Mouse (Mus musculus): ENCODE results near the gene Otud5. TPM values are rescaled to one million over a fixed set of nuclear protein-coding genes. Genes with fewer than 3 reads are reported as not detected.

Otud5 gene
- polyA plus RNA-seq, 1 experiment from 2014 or later = 37.1 TPM

GRCm38 (mm10) chrX:7865343-7865742, 24.2 kb downstream of the Otud5 start:
- Histone ChIP-seq H3K4me1 (ENCODE audit: control insufficient read depth, insufficient read depth, low read length) (no peaks in the 10 kb centered on the region), H3K27me3 (ENCODE audit: control insufficient read depth, insufficient read depth, low read length) (no peaks in the 10 kb centered on the region), H3K27ac (replicated peaks; ENCODE audit: low read depth, low read length) (no peak overlapping the region), H3K4me3 (ENCODE audit: low read depth, low read length) (no peak overlapping the region), H3K9ac (replicated peaks; ENCODE audit: low read length) (no peak overlapping the region), H3K36me3 (replicated peaks; ENCODE audit: control insufficient read depth, insufficient read depth, low read depth, low read length) (no peaks in the 10 kb centered on the region; the same call in 1 of the 2 replicates), H3K4me2 (ENCODE audit: low read depth, low read length) (no peak overlapping the region), H3K9me3 (replicated peaks; ENCODE audit: control insufficient read depth, low read length) (no peaks in the 10 kb centered on the region)
- WGBS = 72% methylated on average over 2 of the region's 2 CpGs
- no peak for ATAC-seq (replicated peaks; ENCODE audit: insufficient number of reproducible peaks, low FRiP score, low TSS enrichment, low read depth)
- no peak for DNase-seq (ENCODE audit: low spot score)

- Histone ChIP-seq H3K27ac (replicated peaks; ENCODE audit: low read depth, low read length) (no peak overlapping the region), H3K4me3 (ENCODE audit: low read depth, low read length) (no peak overlapping the region), H3K4me2 (ENCODE audit: low read depth, low read length) (no peak overlapping the region), H3K9me3 (replicated peaks; ENCODE audit: control insufficient read depth, low read length) (no peaks in the 10 kb centered on the region), H3K27me3 (ENCODE audit: control insufficient read depth, insufficient read depth, low read length) (no peaks in the 10 kb centered on the region), H3K9ac (replicated peaks; ENCODE audit: low read length) (no peak overlapping the region), H3K4me1 (ENCODE audit: control insufficient read depth, insufficient read depth, low read length) (no peaks in the 10 kb centered on the region), H3K36me3 (replicated peaks; ENCODE audit: control insufficient read depth, insufficient read depth, low read depth, low read length) (no peaks in the 10 kb centered on the region; the same call in 1 of the 2 replicates)
- DNase-seq (ENCODE audit: low spot score) = no peak
- WGBS = 82% methylated on average over 2 of the region's 2 CpGs
- ATAC-seq (replicated peaks; ENCODE audit: insufficient number of reproducible peaks, low FRiP score, low TSS enrichment, low read depth) = no peak
These were observed 24.6 kb downstream of the Otud5 start for GRCm38 (mm10) chrX:7865786-7866185.

DNA sequence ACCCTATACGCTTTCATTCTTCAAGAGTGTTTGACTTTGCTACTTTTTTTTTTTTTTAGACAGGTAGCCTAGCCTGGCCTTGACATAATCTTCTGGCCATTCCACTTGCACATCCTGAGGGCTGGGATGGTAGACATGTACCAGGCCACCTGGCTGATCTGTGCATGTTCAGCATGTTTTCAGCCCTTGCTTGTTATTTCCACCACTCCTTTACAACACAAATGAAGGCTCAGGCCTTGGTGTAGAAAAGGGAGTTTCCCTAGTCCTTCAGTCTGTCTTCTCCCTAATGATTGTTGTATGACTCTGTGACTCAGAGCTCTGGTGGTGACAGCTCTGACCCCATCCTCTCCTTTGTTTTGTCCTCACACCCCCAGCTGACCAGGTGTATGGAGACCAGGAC, 26.0 kb downstream of the Otud5 start:
- Histone ChIP-seq H3K27ac (replicated peaks; ENCODE audit: low read depth, low read length) (no peak overlapping the region), H3K27me3 (ENCODE audit: control insufficient read depth, insufficient read depth, low read length) (no peaks in the 10 kb centered on the region), H3K36me3 (replicated peaks; ENCODE audit: control insufficient read depth, insufficient read depth, low read depth, low read length) (no peaks in the 10 kb centered on the region; the same call in 1 of the 2 replicates), H3K4me2 (ENCODE audit: low read depth, low read length) (no peak overlapping the region), H3K9ac (replicated peaks; ENCODE audit: low read length) (no peak overlapping the region), H3K4me1 (ENCODE audit: control insufficient read depth, insufficient read depth, low read length) (no peaks in the 10 kb centered on the region), H3K4me3 (ENCODE audit: low read depth, low read length) (no peak overlapping the region), H3K9me3 (replicated peaks; ENCODE audit: control insufficient read depth, low read length) (no peaks in the 10 kb centered on the region)
- DNase-seq (ENCODE audit: low spot score) (no peak), ATAC-seq (replicated peaks; ENCODE audit: insufficient number of reproducible peaks, low FRiP score, low TSS enrichment, low read depth) (no peak)
- 88% methylated on average over 1 of the region's 1 CpGs for WGBS

DNA sequence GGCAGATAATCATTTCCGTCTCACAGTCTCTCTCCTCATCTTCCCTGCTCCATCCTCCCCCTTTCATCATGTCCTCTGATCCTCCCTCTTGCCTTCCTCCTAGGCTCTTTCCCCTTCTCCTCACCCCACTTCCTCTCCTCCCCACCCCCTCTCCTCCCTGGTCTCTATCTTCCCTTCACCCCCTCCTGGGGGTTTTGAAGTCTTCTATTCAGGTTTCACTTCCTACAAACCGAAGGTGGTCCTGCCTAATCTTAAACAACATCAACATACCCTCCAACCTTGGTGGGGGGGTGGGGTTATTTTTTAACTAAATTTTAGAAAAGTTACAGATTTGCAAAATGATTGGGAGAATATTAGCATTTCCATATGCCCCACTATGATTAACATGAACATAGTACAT, 27.3 kb downstream of the Otud5 start:
- no peak for ATAC-seq (replicated peaks; ENCODE audit: insufficient number of reproducible peaks, low FRiP score, low TSS enrichment, low read depth)
- Histone ChIP-seq H3K4me3 (ENCODE audit: low read depth, low read length) (no peak overlapping the region), H3K27ac (replicated peaks; ENCODE audit: low read depth, low read length) (no peak overlapping the region), H3K9me3 (replicated peaks; ENCODE audit: control insufficient read depth, low read length) (no peaks in the 10 kb centered on the region), H3K4me1 (ENCODE audit: control insufficient read depth, insufficient read depth, low read length) (no peaks in the 10 kb centered on the region), H3K9ac (replicated peaks; ENCODE audit: low read length) (no peak overlapping the region), H3K4me2 (ENCODE audit: low read depth, low read length) (no peak overlapping the region), H3K27me3 (ENCODE audit: control insufficient read depth, insufficient read depth, low read length) (no peaks in the 10 kb centered on the region), H3K36me3 (replicated peaks; ENCODE audit: control insufficient read depth, insufficient read depth, low read depth, low read length) (no peaks in the 10 kb centered on the region; the same call in 1 of the 2 replicates)
- DNase-seq (ENCODE audit: low spot score) = no peak
- WGBS = 54% methylated on average over 2 of the region's 2 CpGs

- Histone ChIP-seq H3K36me3 (replicated peaks; ENCODE audit: control insufficient read depth, insufficient read depth, low read depth, low read length) (no peaks in the 10 kb centered on the region; the same call in 1 of the 2 replicates), H3K27me3 (ENCODE audit: control insufficient read depth, insufficient read depth, low read length) (no peaks in the 10 kb centered on the region), H3K9me3 (replicated peaks; ENCODE audit: control insufficient read depth, low read length) (no peaks in the 10 kb centered on the region), H3K4me3 (ENCODE audit: low read depth, low read length) (no peak overlapping the region), H3K4me2 (ENCODE audit: low read depth, low read length) (no peak overlapping the region), H3K27ac (replicated peaks; ENCODE audit: low read depth, low read length) (no peak overlapping the region), H3K4me1 (ENCODE audit: control insufficient read depth, insufficient read depth, low read length) (no peaks in the 10 kb centered on the region), H3K9ac (replicated peaks; ENCODE audit: low read length) (no peak overlapping the region)
- 39% methylated on average over 3 of the region's 3 CpGs for WGBS
- DNase-seq (ENCODE audit: low spot score) (no peak), ATAC-seq (replicated peaks; ENCODE audit: insufficient number of reproducible peaks, low FRiP score, low TSS enrichment, low read depth) (no peak)
These were observed 28.7 kb downstream of the Otud5 start for GRCm38 (mm10) chrX:7869826-7870225.

DNA sequence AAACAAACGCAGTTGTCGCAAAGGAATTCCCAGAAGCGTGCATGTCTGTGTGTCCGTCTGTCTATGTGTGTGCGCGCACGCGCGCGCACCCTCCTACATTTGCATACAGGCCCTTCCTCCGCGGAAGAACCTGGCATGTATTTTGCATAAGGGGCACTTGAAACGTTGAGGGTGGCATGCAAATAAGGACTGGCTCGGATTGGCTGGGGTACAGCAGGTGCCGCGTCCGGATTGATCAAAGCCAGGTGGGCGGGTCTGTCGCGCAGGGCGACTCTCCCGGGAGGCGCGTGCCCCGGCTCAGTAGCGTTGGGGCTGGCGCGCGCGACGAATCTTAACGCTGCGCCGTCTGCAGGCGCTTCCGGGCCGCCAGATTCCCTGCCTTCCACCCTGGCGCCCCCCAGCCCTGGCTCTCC, 36.8 kb downstream of the Otud5 start, which contains the start of gene Pim2:
Pim2 (plus strand) TSS at position 256 of the 413 bp plus-strand sequence.
- WGBS = 24% methylated on average over 34 of the region's 38 CpGs
- ATAC-seq (replicated peaks; ENCODE audit: insufficient number of reproducible peaks, low FRiP score, low TSS enrichment, low read depth) (peak; percentile 83), DNase-seq (ENCODE audit: low spot score) (peak; percentile 80)
- no peaks in the 10 kb centered on the region for H3K36me3 ChIP-seq (replicated peaks; ENCODE audit: control insufficient read depth, insufficient read depth, low read depth, low read length)
- H3K27me3 ChIP-seq (ENCODE audit: control insufficient read depth, insufficient read depth, low read length) = no peaks in the 10 kb centered on the region
- no peaks in the 10 kb centered on the region for H3K4me1 ChIP-seq (ENCODE audit: control insufficient read depth, insufficient read depth, low read length)
- no peak within 1 kb of the TSS for H3K27ac ChIP-seq (replicated peaks; ENCODE audit: low read depth, low read length)
- peak within 1 kb of the TSS; percentile 34 for H3K4me3 ChIP-seq (ENCODE audit: low read depth, low read length)
- H3K9ac ChIP-seq (replicated peaks; ENCODE audit: low read length) = peak within 1 kb of the TSS; percentile 43; the same call in 1 of the 2 replicates
- H3K9me3 ChIP-seq (replicated peaks; ENCODE audit: control insufficient read depth, low read length) = no peaks in the 10 kb centered on the region
- peak within 1 kb of the TSS; percentile 76 for H3K4me2 ChIP-seq (ENCODE audit: low read depth, low read length)

DNA sequence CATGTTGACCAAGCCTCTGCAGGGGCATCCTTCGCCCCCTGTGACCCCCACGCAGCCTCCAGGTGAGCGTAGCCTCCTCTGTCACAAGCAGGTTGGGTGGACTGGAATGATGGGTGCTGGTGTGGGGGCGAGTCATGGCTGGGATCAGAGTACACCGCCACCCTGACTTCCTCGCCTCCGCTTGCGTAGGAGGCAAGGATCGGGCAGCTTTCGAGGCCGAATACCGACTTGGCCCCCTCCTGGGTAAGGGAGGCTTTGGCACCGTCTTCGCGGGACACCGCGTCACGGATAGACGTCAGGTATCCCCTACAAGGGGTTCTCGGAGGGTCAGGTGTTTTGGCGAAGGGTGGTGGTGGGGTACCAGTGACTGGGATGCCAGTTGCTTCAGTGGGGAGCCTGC, 37.3 kb downstream of the Otud5 start:
- WGBS = 16% methylated on average over 21 of the region's 21 CpGs
- H3K9me3 ChIP-seq (replicated peaks; ENCODE audit: control insufficient read depth, low read length) = no peaks in the 10 kb centered on the region
- H3K4me3 ChIP-seq (ENCODE audit: low read depth, low read length) = peak overlapping the region; percentile 34
- peak overlapping the region; percentile 76 for H3K4me2 ChIP-seq (ENCODE audit: low read depth, low read length)
- no peak overlapping the region for H3K27ac ChIP-seq (replicated peaks; ENCODE audit: low read depth, low read length)
- no peaks in the 10 kb centered on the region for H3K4me1 ChIP-seq (ENCODE audit: control insufficient read depth, insufficient read depth, low read length)
- peak overlapping the region; percentile 43; the same call in 1 of the 2 replicates for H3K9ac ChIP-seq (replicated peaks; ENCODE audit: low read length)
- ATAC-seq (replicated peaks; ENCODE audit: insufficient number of reproducible peaks, low FRiP score, low TSS enrichment, low read depth) (peak; percentile 31), DNase-seq (ENCODE audit: low spot score) (no peak)
- no peaks in the 10 kb centered on the region for H3K36me3 ChIP-seq (replicated peaks; ENCODE audit: control insufficient read depth, insufficient read depth, low read depth, low read length)
- no peaks in the 10 kb centered on the region for H3K27me3 ChIP-seq (ENCODE audit: control insufficient read depth, insufficient read depth, low read length)

GRCm38 (mm10) chrX:7879819-7880218, 38.7 kb downstream of the Otud5 start:
- no peak overlapping the region for H3K27ac ChIP-seq (replicated peaks; ENCODE audit: low read depth, low read length)
- H3K4me1 ChIP-seq (ENCODE audit: control insufficient read depth, insufficient read depth, low read length) = no peaks in the 10 kb centered on the region
- H3K9ac ChIP-seq (replicated peaks; ENCODE audit: low read length) = no peak overlapping the region
- peak overlapping the region; percentile 21; the same call in 1 of the 2 replicates for H3K4me2 ChIP-seq (ENCODE audit: low read depth, low read length)
- ATAC-seq (replicated peaks; ENCODE audit: insufficient number of reproducible peaks, low FRiP score, low TSS enrichment, low read depth) (0 out of 2 replicates have a peak, but pooled peaks have one; percentile 31), DNase-seq (ENCODE audit: low spot score) (peak; percentile 78)
- H3K36me3 ChIP-seq (replicated peaks; ENCODE audit: control insufficient read depth, insufficient read depth, low read depth, low read length) = no peaks in the 10 kb centered on the region
- no peak overlapping the region for H3K4me3 ChIP-seq (ENCODE audit: low read depth, low read length)
- no peaks in the 10 kb centered on the region for H3K27me3 ChIP-seq (ENCODE audit: control insufficient read depth, insufficient read depth, low read length)
- WGBS = 11% methylated on average over 11 of the region's 11 CpGs
- no peaks in the 10 kb centered on the region for H3K9me3 ChIP-seq (replicated peaks; ENCODE audit: control insufficient read depth, low read length)

All from embryonic facial prominence, embryonic 11.5 days (tissue).